Mouse (Mus musculus) naive thymus-derived CD4-positive, alpha-beta T cell, adult 5 months (primary cell): ENCODE data around the gene Rnaseh2a. TPM values are rescaled to one million over a fixed set of nuclear protein-coding genes. Genes with fewer than 3 reads are reported as not detected.

Experiments
- polyA plus RNA-seq: library from polyadenylated mRNA; unstranded; fragments of 100-300 nt; shearing (Covaris generic); gene quantifications from one replicate; pipeline ENCODE4 v1.2.1, GENCODE M21; 2017

The Rnaseh2a gene
- polyA plus RNA-seq: 63.4 TPM

GRCm38 (mm10) chr8:84969241-84970134, at the start of gene Rnaseh2a, which contains the start of the genes Gm49661 and Prdx2:
Gene Rnaseh2a, minus strand, starts transcription at chr8:84969767.
Gene Gm49661, minus strand, starts transcription at chr8:84969433.
Gene Prdx2, plus strand, starts transcription at chr8:84969587.

GRCm38 (mm10) chr8:85014431-85014830, 44.9 kb upstream of the Rnaseh2a start, which contains the start of gene Best2:
Gene Best2, minus strand, starts transcription at chr8:85014531.

GRCm38 (mm10) chr8:84990349-84990748, 20.8 kb upstream of the Rnaseh2a start, which contains the start of gene Hook2:
Gene Hook2, plus strand, starts transcription at chr8:84990603.

GRCm38 (mm10) chr8:84978248-84978940, 8.8 kb upstream of the Rnaseh2a start, which contains the start of gene Junb:
Gene Junb, minus strand, starts transcription at chr8:84978718.

GRCm38 (mm10) chr8:84946528-84947240, 22.9 kb downstream of the Rnaseh2a start, which contains the start of gene Rtbdn:
Gene Rtbdn, plus strand, starts transcription at chr8:84946991.

GRCm38 (mm10) chr8:84936962-84937546, 32.5 kb downstream of the Rnaseh2a start, which contains the start of gene Mast1:
Gene Mast1, minus strand, starts transcription at chr8:84937359.

GRCm38 (mm10) chr8:84908421-84909161, 61.0 kb downstream of the Rnaseh2a start, which contains the start of gene Dnase2a:
Gene Dnase2a, plus strand, starts transcription at chr8:84908560.

Other genes with a start within 250 kb of the Rnaseh2a start
- 15.7 TPM for gene G430095P16Rik, start 246.8 kb downstream of the Rnaseh2a start, polyA plus RNA-seq
- 12.9 TPM for gene Nfix, start 169.4 kb downstream of the Rnaseh2a start, polyA plus RNA-seq
- gene Dand5, start 146.9 kb downstream of the Rnaseh2a start, polyA plus RNA-seq: 1.7 TPM
- gene Gadd45gip1, start 138.2 kb downstream of the Rnaseh2a start, polyA plus RNA-seq: 25.6 TPM
- gene Rad23a, start 129.1 kb downstream of the Rnaseh2a start, polyA plus RNA-seq: 153 TPM
- gene Calr, start 122.8 kb downstream of the Rnaseh2a start, polyA plus RNA-seq: 394 TPM
- gene Farsa, start 112.8 kb downstream of the Rnaseh2a start, polyA plus RNA-seq: 96.7 TPM
- gene Syce2, start 97.7 kb downstream of the Rnaseh2a start, polyA plus RNA-seq: 3.5 TPM
- gene Gcdh, start 75.8 kb downstream of the Rnaseh2a start, polyA plus RNA-seq: 25.9 TPM
- gene Klf1, start 67.8 kb downstream of the Rnaseh2a start, polyA plus RNA-seq: 0.30 TPM
- 4.9 TPM for gene Dnase2a, start 61.2 kb downstream of the Rnaseh2a start, polyA plus RNA-seq
- 0.39 TPM for gene Mast1, start 32.4 kb downstream of the Rnaseh2a start, polyA plus RNA-seq
- gene Rtbdn, start 22.8 kb downstream of the Rnaseh2a start, polyA plus RNA-seq: not detected
- gene Gm49661, start 334 bp downstream of the Rnaseh2a start, polyA plus RNA-seq: not detected
- 93.0 TPM for gene Prdx2, start 180 bp downstream of the Rnaseh2a start, polyA plus RNA-seq
- 2,774 TPM for gene Junb, start 9.0 kb upstream of the Rnaseh2a start, polyA plus RNA-seq
- 12.8 TPM for gene Hook2, start 20.8 kb upstream of the Rnaseh2a start, polyA plus RNA-seq
- gene Best2, start 44.8 kb upstream of the Rnaseh2a start, polyA plus RNA-seq: not detected
- gene Asna1, start 55.5 kb upstream of the Rnaseh2a start, polyA plus RNA-seq: 22.6 TPM
- 180 TPM for gene Trir, start 57.1 kb upstream of the Rnaseh2a start, polyA plus RNA-seq
- gene Tnpo2, start 67.1 kb upstream of the Rnaseh2a start, polyA plus RNA-seq: 27.8 TPM
- 4.1 TPM for gene Fbxw9, start 90.3 kb upstream of the Rnaseh2a start, polyA plus RNA-seq
- not detected for gene Gm5741, start 98.2 kb upstream of the Rnaseh2a start, polyA plus RNA-seq
- gene Dhps, start 102.0 kb upstream of the Rnaseh2a start, polyA plus RNA-seq: 99.9 TPM
- 114 TPM for gene Wdr83os, start 111.0 kb upstream of the Rnaseh2a start, polyA plus RNA-seq
- 18.4 TPM for gene Wdr83, start 111.5 kb upstream of the Rnaseh2a start, polyA plus RNA-seq
- gene Man2b1, start 113.5 kb upstream of the Rnaseh2a start, polyA plus RNA-seq: 109 TPM
- gene Zfp791, start 153.3 kb upstream of the Rnaseh2a start, polyA plus RNA-seq: not detected
- gene Cks1brt, start 182.2 kb upstream of the Rnaseh2a start, polyA plus RNA-seq: not detected